In genomic region chr2:49450467-49450866, GRCm38 (mm10) we compare ENCODE assay signal across 8 mouse cellular contexts. TPM values are rescaled to one million over a fixed set of nuclear protein-coding genes. Genes with fewer than 3 reads are reported as not detected.
DNase-seq lines count a peak whose midpoint lies in the region; ATAC-seq lines count a peak whose summit lies in the region.

No protein-coding gene starts in this region.

- WGBS in kidney, embryonic 15.5 days: 9% methylated on average over 4 of the region's 4 CpGs
- WGBS in hindbrain, embryonic 15.5 days: 7% methylated on average over 4 of the region's 4 CpGs
- WGBS in midbrain, embryonic 15.5 days: 12% methylated on average over 4 of the region's 4 CpGs

- H3K4me2 ChIP-seq in kidney, embryonic 15.5 days: peak overlapping the region; percentile 85
- peak overlapping the region; percentile 67 for H3K4me2 ChIP-seq in hindbrain, embryonic 15.5 days
- H3K4me2 ChIP-seq in midbrain, embryonic 15.5 days: peak overlapping the region; percentile 59

- peak overlapping the region; percentile 89 for H3K9ac ChIP-seq in kidney, embryonic 15.5 days
- 0 out of 2 replicates have a peak overlapping the region, but pooled peaks have one; percentile 96 for H3K9ac ChIP-seq in hindbrain, embryonic 15.5 days
- peak overlapping the region; percentile 96 for H3K9ac ChIP-seq in midbrain, embryonic 15.5 days

- H3K9me3 ChIP-seq in kidney, embryonic 15.5 days (replicated peaks): no peaks in the 10 kb centered on the region
- no peaks in the 10 kb centered on the region for H3K9me3 ChIP-seq in hindbrain, embryonic 15.5 days
- no peaks in the 10 kb centered on the region for H3K9me3 ChIP-seq in midbrain, embryonic 15.5 days

- H3K4me1 ChIP-seq in kidney, embryonic 15.5 days: peaks cover 21% of the 10 kb centered on the region
- peaks cover 2% of the 10 kb centered on the region; the same call in 1 of the 2 replicates for H3K4me1 ChIP-seq in brown adipose tissue, adult 24 weeks (ENCODE audit: control insufficient read depth, insufficient read depth, insufficient read length, low read length)
- H3K4me1 ChIP-seq in hindbrain, embryonic 15.5 days (replicated peaks): peaks cover 26% of the 10 kb centered on the region
- H3K4me1 ChIP-seq in midbrain, embryonic 15.5 days: peaks cover 17% of the 10 kb centered on the region

- peaks cover 5% of the 10 kb centered on the region; the same call in 1 of the 2 replicates for H3K27me3 ChIP-seq in kidney, embryonic 15.5 days
- H3K27me3 ChIP-seq in hindbrain, embryonic 15.5 days: no peaks in the 10 kb centered on the region
- no peaks in the 10 kb centered on the region for H3K27me3 ChIP-seq in midbrain, embryonic 15.5 days (replicated peaks)

- H3K27ac ChIP-seq in kidney, embryonic 15.5 days: peak overlapping the region; percentile 99; the same call in 1 of the 2 replicates
- H3K27ac ChIP-seq in brown adipose tissue, adult 24 weeks (replicated peaks; ENCODE audit: low read depth, low read length): no peak overlapping the region
- peak overlapping the region; percentile 100 for H3K27ac ChIP-seq in hindbrain, embryonic 15.5 days (replicated peaks)
- H3K27ac ChIP-seq in midbrain, embryonic 15.5 days: peak overlapping the region; percentile 100

- no peaks in the 10 kb centered on the region for H3K36me3 ChIP-seq in kidney, embryonic 15.5 days
- H3K36me3 ChIP-seq in hindbrain, embryonic 15.5 days: no peaks in the 10 kb centered on the region
- H3K36me3 ChIP-seq in midbrain, embryonic 15.5 days (replicated peaks): no peaks in the 10 kb centered on the region

- H3K4me3 ChIP-seq in kidney, embryonic 15.5 days (replicated peaks): peak overlapping the region; percentile 89
- peak overlapping the region; percentile 97 for H3K4me3 ChIP-seq in brown adipose tissue, adult 24 weeks (ENCODE audit: insufficient read depth, low read depth, low read length)
- H3K4me3 ChIP-seq in hindbrain, embryonic 15.5 days: peak overlapping the region; percentile 84
- peak overlapping the region; percentile 66 for H3K4me3 ChIP-seq in midbrain, embryonic 15.5 days

- no peak for DNase-seq in kidney, postnatal 4 days
- no peak for DNase-seq in urinary bladder, adult 2 months (ENCODE audit: low spot score)
- no peak for DNase-seq in adipocyte (ENCODE audit: low spot score)
- DNase-seq in adrenal gland, adult 2 months: no peak

- ATAC-seq in kidney, embryonic 15.5 days (replicated peaks; ENCODE audit: low FRiP score): no peak
- ATAC-seq in hindbrain, embryonic 15.5 days (ENCODE audit: low FRiP score, low read depth): no peak
- no peak for ATAC-seq in midbrain, embryonic 15.5 days (replicated peaks)

RNA-seq across cellular contexts. Expression of gene Epc2, which starts 0.8 kb away (rescaled TPM):
- polyA plus RNA-seq in kidney, embryonic 15.5 days (2015; fragmentation: Nextera tagmentation; extraction: Ambion mirVana): 6.8 and 7.9 TPM in 2 replicates
- polyA plus RNA-seq in brown adipose tissue, adult 24 weeks (2012; ENCODE audit: insufficient read depth, insufficient read length, missing spikeins): 8.0 and 9.0 TPM in 2 replicates
- polyA plus RNA-seq in hindbrain, embryonic 15.5 days (2015; fragmentation: Nextera tagmentation; extraction: Ambion mirVana): 10.0 and 10.3 TPM in 2 replicates
- 11.1 and 12.6 TPM in 2 replicates for polyA plus RNA-seq in midbrain, embryonic 15.5 days (2015; fragmentation: Nextera tagmentation; extraction: Ambion mirVana)
- 13.3 and 18.0 TPM in 2 replicates for polyA plus RNA-seq in urinary bladder, adult 2 months (2012; rRNA removed)
- 10 to 100 TPM; 19.3 to 22.1 TPM for total RNA-seq in adrenal gland, adult 2 months (2021)
- 1.7 and 2.4 TPM in 2 replicates for polyA plus RNA-seq in adrenal gland, adult 2 months (2012; rRNA removed)
